Mouse (Mus musculus): Measurements from ENCODE around the gene Hist1h3c.

DNA sequence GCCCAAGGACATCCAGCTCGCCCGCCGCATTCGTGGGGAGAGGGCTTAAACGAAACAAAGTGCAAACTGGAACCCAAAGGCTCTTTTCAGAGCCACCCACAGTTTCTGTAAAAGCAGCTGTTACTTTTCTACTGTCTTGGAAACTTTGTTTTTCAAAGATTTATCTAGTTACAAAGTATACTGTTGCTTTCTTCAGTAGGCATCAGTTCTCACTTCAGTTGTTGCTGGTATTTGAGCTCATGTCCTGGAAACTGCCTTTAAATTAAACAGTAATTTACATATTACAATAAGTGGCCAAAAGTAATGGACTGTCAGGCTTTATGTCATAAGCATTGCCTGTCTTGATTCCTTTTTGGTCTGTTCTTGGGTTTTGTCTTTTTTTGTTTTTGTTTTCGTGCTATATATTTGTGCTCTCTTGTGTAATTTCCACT is 7.4 kb upstream of the Hist1h3c start:
- no peak for TF ChIP-seq CTCF (IDR thresholded peaks at IDR 0.05; ENCODE audit: low read depth, low read length)
- no peak for TF ChIP-seq POLR2A (IDR thresholded peaks at IDR 0.05; ENCODE audit: insufficient read depth, low read length)
